Mouse (Mus musculus): ENCODE results near the gene Ddx23. TPM values are rescaled to one million over a fixed set of nuclear protein-coding genes. Genes with fewer than 3 reads are reported as not detected.

Ddx23 gene
- polyA plus RNA-seq, 1 experiment from 2014 or later: 27.5 TPM

DNA sequence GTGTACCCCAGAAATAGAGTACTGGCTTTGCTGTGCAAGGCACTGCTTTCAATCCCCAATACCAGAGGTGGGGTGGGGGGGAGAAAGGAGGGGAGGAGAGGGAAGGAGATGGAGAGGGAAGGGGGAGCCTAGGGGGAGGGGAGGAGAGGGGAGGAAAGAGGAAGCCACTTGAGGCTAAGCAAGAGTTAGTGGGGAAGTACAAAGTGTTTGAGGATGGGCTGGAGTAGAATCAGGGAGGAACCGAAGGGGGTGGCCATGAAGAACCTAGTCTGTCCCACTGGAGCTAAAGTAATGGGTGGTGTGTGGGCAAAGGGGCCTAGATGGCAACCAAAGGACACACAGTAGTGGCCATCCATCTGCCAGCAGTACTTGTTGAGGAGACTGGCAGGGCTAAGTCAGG is 21.1 kb upstream of the Ddx23 start:
- H3K27ac ChIP-seq: no peak overlapping the region
- H3K4me2 ChIP-seq: no peak overlapping the region
- H3K4me1 ChIP-seq (replicated peaks): no peaks in the 10 kb centered on the region
- H3K9me3 ChIP-seq: no peaks in the 10 kb centered on the region
- no peak overlapping the region for H3K9ac ChIP-seq
- 89% methylated on average over 1 of the region's 1 CpGs for WGBS
- H3K27me3 ChIP-seq: peaks cover 14% of the 10 kb centered on the region
- H3K4me3 ChIP-seq: no peak overlapping the region
- ATAC-seq (ENCODE audit: low FRiP score): no peak
- no peaks in the 10 kb centered on the region for H3K36me3 ChIP-seq

DNA sequence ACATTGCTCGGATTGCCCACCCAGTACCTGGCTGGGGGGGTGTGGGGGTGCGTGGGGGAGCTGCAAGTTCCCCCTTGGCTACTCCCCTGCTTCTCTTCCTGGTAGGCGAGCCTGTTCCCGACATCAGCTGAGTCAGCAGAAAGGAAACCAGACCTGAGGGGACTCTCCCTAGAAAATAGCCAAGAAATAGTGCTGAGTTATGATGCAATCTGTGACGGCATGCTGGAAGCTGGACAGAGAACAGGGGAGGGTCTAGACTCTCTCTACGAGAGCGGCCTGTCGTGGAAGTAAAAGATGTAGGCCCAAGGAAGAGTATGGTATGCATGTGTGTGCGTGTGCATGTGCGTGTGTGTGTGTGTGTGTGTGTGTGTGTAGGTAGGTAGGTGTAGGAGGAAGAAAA is 20.5 kb upstream of the Ddx23 start:
- H3K27me3 ChIP-seq: peaks cover 16% of the 10 kb centered on the region
- H3K4me2 ChIP-seq: no peak overlapping the region
- H3K9ac ChIP-seq: no peak overlapping the region
- 74% methylated on average over 10 of the region's 10 CpGs for WGBS
- H3K27ac ChIP-seq: no peak overlapping the region
- no peak overlapping the region for H3K4me3 ChIP-seq
- no peaks in the 10 kb centered on the region for H3K4me1 ChIP-seq (replicated peaks)
- ATAC-seq (ENCODE audit: low FRiP score): no peak
- no peaks in the 10 kb centered on the region for H3K36me3 ChIP-seq
- no peaks in the 10 kb centered on the region for H3K9me3 ChIP-seq

DNA sequence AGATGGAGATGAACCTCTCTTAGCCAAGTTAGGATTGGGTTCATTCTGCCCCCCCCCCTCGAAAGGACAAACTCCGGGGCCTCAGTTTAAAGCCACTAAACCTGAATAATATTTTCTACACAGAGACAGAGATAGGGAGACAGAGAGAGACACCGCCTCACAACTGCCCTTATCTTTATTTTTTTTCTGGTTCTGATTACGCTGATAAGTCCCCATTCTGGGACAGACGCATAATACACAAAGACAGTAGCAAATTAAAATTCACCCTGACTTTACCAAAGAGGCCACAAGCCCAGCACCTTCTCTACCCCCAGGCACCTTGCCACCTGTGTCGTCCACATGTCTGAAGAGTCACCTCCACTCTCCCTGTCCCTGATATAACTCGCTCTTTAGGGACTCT is 18.9 kb upstream of the Ddx23 start:
- no peak overlapping the region for H3K9ac ChIP-seq
- H3K4me1 ChIP-seq (replicated peaks): peaks cover 11% of the 10 kb centered on the region
- ATAC-seq (ENCODE audit: low FRiP score): no peak
- H3K27me3 ChIP-seq: peaks cover 16% of the 10 kb centered on the region
- no peak overlapping the region for H3K27ac ChIP-seq
- H3K4me3 ChIP-seq: no peak overlapping the region
- WGBS: 90% methylated on average over 7 of the region's 7 CpGs
- H3K9me3 ChIP-seq: no peaks in the 10 kb centered on the region
- H3K4me2 ChIP-seq: no peak overlapping the region
- no peaks in the 10 kb centered on the region for H3K36me3 ChIP-seq

DNA sequence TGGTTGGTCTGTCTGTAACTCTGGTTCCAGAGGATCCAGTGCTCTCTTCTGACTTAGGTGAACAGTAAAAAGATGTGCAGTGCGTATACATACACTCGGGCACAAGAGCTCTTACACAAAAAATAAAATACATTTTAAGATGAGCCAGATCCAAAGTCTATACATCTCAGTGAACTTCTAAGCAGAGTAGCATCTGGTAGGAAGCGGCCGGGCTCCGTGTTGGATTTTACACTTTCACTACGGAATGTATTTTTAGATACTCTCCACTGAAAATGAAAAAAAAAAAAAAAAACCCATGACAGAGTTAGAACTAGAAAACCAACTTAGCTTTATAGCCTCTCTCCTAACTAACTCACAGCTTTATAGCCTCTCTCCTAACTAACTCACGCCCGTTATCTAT is 18.0 kb upstream of the Ddx23 start:
- 93% methylated on average over 8 of the region's 8 CpGs for WGBS
- Histone ChIP-seq H3K4me2 (no peak overlapping the region), H3K9me3 (no peaks in the 10 kb centered on the region), H3K4me1 (replicated peaks) (peaks cover 21% of the 10 kb centered on the region), H3K27me3 (peaks cover 16% of the 10 kb centered on the region), H3K9ac (no peak overlapping the region), H3K27ac (no peak overlapping the region), H3K4me3 (no peak overlapping the region), H3K36me3 (no peaks in the 10 kb centered on the region)
- no peak for ATAC-seq (ENCODE audit: low FRiP score)

DNA sequence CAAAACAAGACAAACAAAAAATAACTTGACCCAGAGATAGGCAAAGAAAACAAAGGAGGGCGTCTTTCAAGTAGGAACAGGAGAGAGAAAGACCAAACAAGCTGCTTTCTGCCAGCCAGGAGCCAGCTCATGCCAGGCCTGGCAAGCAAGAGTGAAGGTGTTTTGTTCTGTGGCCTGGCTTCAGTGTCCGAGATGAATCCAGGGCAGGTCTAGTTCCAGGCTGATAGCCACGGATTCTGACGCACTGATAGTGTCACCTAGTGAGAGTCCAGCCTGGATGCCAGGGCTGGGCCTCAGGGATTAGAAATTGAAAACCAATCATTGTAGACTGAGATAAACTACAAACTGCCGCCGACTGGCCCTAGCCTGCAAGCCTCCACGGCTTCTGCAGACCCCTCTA is 15.3 kb upstream of the Ddx23 start:
- Histone ChIP-seq H3K4me2 (peak overlapping the region; percentile 99; the same call in 1 of the 2 replicates), H3K9me3 (no peaks in the 10 kb centered on the region), H3K36me3 (no peaks in the 10 kb centered on the region), H3K27me3 (peaks cover 16% of the 10 kb centered on the region), H3K4me3 (no peak overlapping the region), H3K4me1 (replicated peaks) (peaks cover 39% of the 10 kb centered on the region), H3K27ac (no peak overlapping the region), H3K9ac (no peak overlapping the region)
- WGBS: 77% methylated on average over 7 of the region's 7 CpGs
- no peak for ATAC-seq (ENCODE audit: low FRiP score)

DNA sequence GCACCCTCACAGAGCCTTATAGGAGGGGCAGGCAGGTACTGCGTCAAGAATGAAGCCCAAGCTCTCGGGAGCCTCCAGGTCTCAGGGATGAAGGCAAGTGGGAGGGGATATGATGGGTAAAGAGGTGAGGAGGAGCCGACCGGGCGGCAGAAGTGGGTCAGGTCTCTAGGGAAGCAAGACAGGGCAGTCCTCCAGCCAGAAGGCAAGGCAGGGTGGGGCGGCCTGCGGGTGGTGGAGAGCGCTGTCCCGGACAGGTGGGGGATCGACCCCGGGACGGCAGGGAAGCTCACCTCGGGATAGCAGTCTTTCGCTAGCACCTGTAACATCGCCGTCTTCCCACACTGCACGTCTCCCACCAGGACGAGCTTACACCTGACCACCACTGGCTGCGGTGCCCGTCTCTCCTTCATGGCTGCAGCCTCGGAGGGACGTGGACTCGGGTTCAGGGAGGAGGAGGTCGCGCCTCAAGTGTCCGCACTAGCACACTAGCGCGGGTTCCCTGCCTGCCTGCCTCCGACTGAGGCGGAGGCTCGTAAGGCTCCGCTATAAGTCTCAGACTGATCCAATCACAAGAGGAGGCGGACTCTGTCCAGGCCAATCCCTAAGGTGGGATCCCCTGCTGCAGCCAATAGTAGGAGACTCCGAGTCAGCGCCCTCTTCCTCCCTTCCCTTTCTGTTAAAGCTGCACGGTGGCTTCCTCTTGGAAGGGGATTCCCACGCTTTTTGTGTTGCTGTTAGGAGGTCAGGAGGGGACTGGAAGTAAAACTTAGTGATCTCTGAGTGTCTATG is 14.4 kb upstream of the Ddx23 start, which contains the start of gene Rnd1:
Gene Rnd1, minus strand, starts transcription at position 522 of the 789 bp plus-strand sequence.
- no peaks in the 10 kb centered on the region for H3K9me3 ChIP-seq
- H3K4me2 ChIP-seq: peak within 1 kb of the TSS; percentile 99
- peak; percentile 93 for ATAC-seq (ENCODE audit: low FRiP score)
- H3K27ac ChIP-seq: no peak within 1 kb of the TSS
- 0% methylated on average over 34 of the region's 37 CpGs for WGBS
- H3K4me3 ChIP-seq: peak within 1 kb of the TSS; percentile 56
- H3K36me3 ChIP-seq: no peaks in the 10 kb centered on the region
- H3K4me1 ChIP-seq (replicated peaks): peaks cover 39% of the 10 kb centered on the region
- H3K9ac ChIP-seq: peak within 1 kb of the TSS; percentile 73
- H3K27me3 ChIP-seq: peaks cover 16% of the 10 kb centered on the region

DNA sequence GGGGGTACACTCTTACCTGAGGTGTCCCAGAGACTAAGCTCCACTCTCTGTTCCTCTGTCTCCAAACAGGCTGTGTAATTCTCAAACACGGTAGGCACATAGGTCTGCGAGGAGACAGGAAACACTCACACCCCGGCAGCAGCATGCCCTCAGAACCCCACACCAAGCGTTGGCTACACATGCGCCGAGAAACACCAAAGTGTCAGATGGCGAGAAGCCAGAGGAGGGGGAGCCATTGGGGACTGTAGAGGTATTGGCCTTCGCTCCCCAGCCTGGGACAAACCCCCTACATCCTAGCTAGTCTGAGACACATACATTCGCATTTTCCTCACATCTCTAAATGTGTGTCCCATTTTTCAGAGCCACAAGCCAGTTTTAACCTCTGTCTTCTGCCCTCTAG is 13.8 kb upstream of the Ddx23 start:
- ATAC-seq (ENCODE audit: low FRiP score): no peak
- H3K4me3 ChIP-seq: peak overlapping the region; percentile 56
- H3K4me1 ChIP-seq (replicated peaks): peaks cover 39% of the 10 kb centered on the region
- no peaks in the 10 kb centered on the region for H3K9me3 ChIP-seq
- no peaks in the 10 kb centered on the region for H3K36me3 ChIP-seq
- WGBS: 2% methylated on average over 9 of the region's 9 CpGs
- peaks cover 16% of the 10 kb centered on the region for H3K27me3 ChIP-seq
- H3K9ac ChIP-seq: peak overlapping the region; percentile 73
- H3K27ac ChIP-seq: no peak overlapping the region
- H3K4me2 ChIP-seq: peak overlapping the region; percentile 99

DNA sequence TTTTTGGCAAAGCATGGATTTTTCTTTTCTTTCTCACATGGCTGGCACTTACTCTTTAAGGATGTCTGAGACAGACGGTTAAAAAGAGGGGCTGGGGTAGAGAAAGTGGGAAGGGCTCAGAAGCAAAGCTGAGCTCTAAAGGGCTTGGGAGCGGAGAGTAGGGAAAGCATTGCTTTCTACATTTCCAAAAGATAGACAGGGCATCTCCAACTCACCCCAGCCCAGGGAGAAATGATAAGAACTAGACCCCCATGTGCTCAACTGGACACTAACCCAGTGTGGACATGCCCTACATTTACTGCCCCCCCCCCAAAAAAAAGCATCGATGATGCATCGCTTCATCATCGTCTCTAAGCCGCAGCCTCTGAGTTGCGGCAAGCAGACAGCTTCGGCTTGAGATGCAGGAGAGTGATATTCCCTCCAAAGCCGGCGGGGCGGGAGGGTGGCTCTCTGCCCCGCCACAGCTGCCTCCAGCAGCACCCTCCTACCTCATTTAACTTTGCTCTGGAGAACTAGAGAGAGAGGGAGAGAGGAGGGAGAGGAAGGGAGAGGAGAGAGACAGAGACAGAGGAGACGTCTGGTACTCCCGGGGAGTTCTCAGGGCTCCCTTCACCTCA is 13.0 kb upstream of the Ddx23 start:
- peaks cover 12% of the 10 kb centered on the region for H3K27me3 ChIP-seq
- peak overlapping the region; percentile 56 for H3K4me3 ChIP-seq
- no peaks in the 10 kb centered on the region for H3K9me3 ChIP-seq
- peak overlapping the region; percentile 99 for H3K4me2 ChIP-seq
- H3K4me1 ChIP-seq (replicated peaks): peaks cover 39% of the 10 kb centered on the region
- ATAC-seq (ENCODE audit: low FRiP score): no peak
- peak overlapping the region; percentile 71 for H3K27ac ChIP-seq
- WGBS: 9% methylated on average over 14 of the region's 14 CpGs
- no peaks in the 10 kb centered on the region for H3K36me3 ChIP-seq
- peak overlapping the region; percentile 73 for H3K9ac ChIP-seq

DNA sequence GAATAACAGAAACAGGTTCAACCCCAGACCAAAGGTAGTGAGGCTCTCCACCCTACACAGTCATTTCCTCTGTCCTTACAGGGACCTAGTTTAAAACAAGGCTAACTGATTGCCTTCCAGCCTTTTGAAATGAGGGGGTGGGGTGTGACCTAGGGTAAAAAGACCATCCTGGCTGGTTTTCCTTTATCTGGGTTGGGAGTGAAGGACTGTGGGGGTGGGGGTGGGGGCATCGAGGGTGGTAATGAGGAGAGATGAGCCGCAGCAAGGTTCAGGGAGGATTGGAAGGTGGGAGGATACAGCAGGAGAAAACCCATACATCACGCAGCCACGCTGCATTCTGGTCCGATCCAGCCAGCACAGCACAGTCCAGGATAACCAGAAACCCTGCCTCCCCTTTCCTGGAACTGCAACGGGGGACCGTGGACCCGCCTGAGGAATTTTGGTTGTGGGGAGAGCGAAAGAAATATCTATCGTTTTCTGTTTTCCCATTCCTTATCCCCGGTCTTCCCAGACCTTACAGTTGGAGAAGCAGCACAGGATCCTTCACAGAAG is 12.4 kb upstream of the Ddx23 start:
- H3K27me3 ChIP-seq: peaks cover 12% of the 10 kb centered on the region
- H3K4me3 ChIP-seq: peak overlapping the region; percentile 56
- H3K36me3 ChIP-seq: peaks cover 5% of the 10 kb centered on the region; the same call in 1 of the 2 replicates
- WGBS: 17% methylated on average over 11 of the region's 11 CpGs
- peak overlapping the region; percentile 99 for H3K4me2 ChIP-seq
- no peaks in the 10 kb centered on the region for H3K9me3 ChIP-seq
- H3K27ac ChIP-seq: peak overlapping the region; percentile 71
- H3K4me1 ChIP-seq (replicated peaks): peaks cover 39% of the 10 kb centered on the region
- peak overlapping the region; percentile 73 for H3K9ac ChIP-seq
- 0 out of 2 replicates have a peak, but pooled peaks have one; percentile 14 for ATAC-seq (ENCODE audit: low FRiP score)

DNA sequence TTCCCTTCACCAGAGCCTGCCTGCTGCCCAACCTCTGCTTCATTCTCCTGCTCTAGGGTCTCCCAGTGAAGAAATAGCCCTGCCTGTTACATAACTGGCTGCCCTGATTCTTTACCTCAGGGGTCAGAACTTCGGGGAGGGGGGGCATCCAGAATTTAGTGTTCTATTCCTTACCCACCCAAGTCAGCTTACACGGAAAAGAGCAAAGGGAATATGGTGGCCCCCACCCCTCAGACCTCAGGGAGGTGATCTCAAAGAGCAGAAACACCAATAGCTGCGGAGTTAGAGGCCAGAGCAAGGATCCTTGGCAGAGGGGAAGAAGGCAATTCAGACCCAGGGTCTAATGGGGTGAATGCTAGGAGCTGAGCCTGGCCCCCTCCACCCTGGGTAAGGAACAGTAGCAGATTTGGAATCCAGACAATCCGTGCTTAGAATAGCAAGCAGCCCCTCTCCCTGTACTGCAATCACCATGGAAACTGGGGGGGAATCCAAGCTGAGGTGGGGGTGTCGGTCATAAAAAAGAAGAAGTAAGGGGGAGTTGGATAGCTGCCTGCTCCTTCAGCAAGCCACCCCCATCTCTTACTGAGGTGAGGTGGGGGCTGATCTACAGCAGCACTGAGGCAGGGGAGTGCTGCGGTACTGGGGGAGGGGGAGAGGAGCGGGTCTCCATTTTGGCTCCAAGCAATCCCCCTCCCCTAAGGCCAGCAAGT is 11.7 kb upstream of the Ddx23 start:
- Histone ChIP-seq H3K36me3 (peaks cover 5% of the 10 kb centered on the region; the same call in 1 of the 2 replicates), H3K9ac (peak overlapping the region; percentile 73), H3K27ac (peak overlapping the region; percentile 71), H3K4me3 (peak overlapping the region; percentile 56), H3K27me3 (peaks cover 7% of the 10 kb centered on the region; the same call in 1 of the 2 replicates), H3K4me2 (peak overlapping the region; percentile 99), H3K4me1 (replicated peaks) (peaks cover 39% of the 10 kb centered on the region), H3K9me3 (no peaks in the 10 kb centered on the region)
- ATAC-seq (ENCODE audit: low FRiP score): peak; percentile 74
- 20% methylated on average over 7 of the region's 7 CpGs for WGBS

DNA sequence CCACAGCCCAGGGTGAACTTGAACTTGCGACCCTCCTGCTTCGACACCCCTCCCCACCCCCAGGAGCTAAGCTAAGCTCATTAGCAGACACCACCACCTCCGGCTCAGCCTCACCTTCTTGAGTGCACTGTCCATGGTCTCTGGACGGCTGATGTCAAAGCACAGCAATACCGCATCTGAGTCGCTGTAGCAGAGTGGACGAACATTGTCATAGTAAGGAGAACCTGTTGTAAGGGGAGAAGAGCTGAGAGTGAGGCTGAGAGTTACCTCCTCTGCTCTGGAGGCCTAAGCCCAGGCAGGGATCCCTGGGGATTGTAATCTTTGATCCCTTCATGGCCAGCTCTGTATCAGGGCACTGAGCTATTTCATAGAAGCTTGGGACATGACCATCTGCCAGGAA is 11.0 kb upstream of the Ddx23 start:
- H3K27me3 ChIP-seq: peaks cover 1% of the 10 kb centered on the region; the same call in 1 of the 2 replicates
- 0 out of 2 replicates have a peak overlapping the region, but pooled peaks have one; percentile 73 for H3K9ac ChIP-seq
- H3K4me2 ChIP-seq: peak overlapping the region; percentile 99
- H3K9me3 ChIP-seq: no peaks in the 10 kb centered on the region
- H3K4me3 ChIP-seq: no peak overlapping the region
- H3K27ac ChIP-seq: peak overlapping the region; percentile 71; the same call in 1 of the 2 replicates
- ATAC-seq (ENCODE audit: low FRiP score): no peak
- peaks cover 39% of the 10 kb centered on the region for H3K4me1 ChIP-seq (replicated peaks)
- 86% methylated on average over 7 of the region's 7 CpGs for WGBS
- H3K36me3 ChIP-seq: peaks cover 5% of the 10 kb centered on the region; the same call in 1 of the 2 replicates

DNA sequence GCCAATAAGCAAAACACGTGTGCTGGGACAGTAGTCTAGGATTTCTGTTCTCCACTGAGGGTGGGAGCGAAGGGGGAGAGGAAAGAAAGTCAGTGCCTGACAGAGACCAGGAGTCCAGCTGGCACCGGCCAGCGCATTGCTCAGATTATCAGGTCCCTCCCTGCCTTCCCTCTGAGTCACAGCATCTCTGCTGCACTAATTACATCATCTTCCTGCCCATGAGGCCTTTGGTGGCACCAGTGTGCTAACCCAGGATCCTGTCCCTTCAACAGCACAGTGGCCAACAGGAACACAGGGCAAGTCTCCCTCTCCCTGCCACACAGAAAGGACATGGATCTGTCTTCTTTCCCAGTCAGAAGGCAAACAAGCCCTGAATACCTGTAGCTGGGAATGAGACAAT is 9.9 kb upstream of the Ddx23 start:
- Histone ChIP-seq H3K4me2 (no peak overlapping the region), H3K9ac (peak overlapping the region; percentile 13; the same call in 1 of the 2 replicates), H3K27ac (no peak overlapping the region), H3K4me3 (no peak overlapping the region), H3K36me3 (peaks cover 5% of the 10 kb centered on the region; the same call in 1 of the 2 replicates), H3K9me3 (no peaks in the 10 kb centered on the region), H3K27me3 (no peaks in the 10 kb centered on the region), H3K4me1 (replicated peaks) (peaks cover 35% of the 10 kb centered on the region)
- no peak for ATAC-seq (ENCODE audit: low FRiP score)
- 76% methylated on average over 4 of the region's 4 CpGs for WGBS
